Mouse (Mus musculus): ENCODE measurements around the gene A730049H05Rik.
A peak's percentile ranks its signal among the peaks of the same experiment; 100 is the strongest.

A730049H05Rik gene

DNA sequence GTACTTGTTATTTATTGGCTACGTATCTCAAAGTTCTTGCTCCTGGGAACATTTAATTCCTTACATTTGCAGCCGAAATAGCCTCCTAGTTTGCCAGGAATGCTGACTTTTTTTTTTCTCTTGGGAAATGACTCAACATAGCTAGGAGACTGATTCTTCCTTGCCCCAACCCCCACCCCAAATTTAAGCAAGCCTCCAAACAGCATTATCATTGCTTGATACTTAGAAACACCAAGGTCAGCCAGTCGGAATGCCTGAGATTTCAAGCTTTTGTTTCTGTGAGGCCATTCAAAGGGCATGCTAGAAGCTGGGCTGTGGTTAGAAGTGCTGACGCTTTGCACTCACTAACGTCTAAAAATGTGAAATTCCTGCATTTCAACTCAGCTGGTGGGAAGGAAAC, 11.1 kb downstream of the A730049H05Rik start:
- DNase-seq (ENCODE audit: low spot score), result no peak

DNA sequence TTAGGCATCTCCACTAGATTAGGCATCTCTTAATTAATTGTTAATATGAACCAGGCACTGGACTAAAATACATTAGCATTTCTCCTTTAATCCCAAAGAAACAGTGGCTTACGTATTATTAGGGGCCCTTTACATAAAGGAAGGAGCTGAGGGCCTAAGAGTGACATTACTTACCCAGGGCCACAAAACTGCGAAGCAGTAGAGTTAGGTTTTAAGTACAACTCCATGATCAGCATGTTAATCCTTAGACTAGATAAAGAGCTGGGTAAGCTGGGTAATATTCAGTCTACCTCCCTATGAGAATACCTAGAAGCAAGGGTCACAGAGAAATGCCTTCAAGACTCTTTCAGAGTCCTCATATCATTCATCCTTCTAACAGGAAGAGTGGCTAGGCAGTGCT, 12.9 kb downstream of the A730049H05Rik start:
- DNase-seq (ENCODE audit: low spot score), result no peak

DNA sequence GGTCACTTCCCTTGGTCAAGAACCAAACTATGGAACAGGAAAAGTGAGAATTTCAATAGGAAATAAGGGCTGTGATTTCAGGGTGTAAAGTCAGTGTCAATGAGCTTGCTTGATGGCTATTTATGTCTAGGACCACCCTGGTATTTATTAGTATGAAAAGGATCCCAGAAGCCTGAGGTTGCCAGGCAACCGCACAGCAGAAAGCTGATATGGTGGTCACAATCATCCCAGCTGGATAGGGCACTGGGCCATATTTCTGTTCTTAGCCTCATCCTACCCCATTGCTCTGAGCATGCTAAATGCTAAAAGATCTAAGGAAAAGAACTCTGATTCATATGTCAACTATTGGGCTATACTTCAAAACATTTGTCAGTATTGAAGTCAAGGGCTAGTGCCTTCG, 14.8 kb downstream of the A730049H05Rik start:
- no peak for DNase-seq (ENCODE audit: low spot score)

DNA sequence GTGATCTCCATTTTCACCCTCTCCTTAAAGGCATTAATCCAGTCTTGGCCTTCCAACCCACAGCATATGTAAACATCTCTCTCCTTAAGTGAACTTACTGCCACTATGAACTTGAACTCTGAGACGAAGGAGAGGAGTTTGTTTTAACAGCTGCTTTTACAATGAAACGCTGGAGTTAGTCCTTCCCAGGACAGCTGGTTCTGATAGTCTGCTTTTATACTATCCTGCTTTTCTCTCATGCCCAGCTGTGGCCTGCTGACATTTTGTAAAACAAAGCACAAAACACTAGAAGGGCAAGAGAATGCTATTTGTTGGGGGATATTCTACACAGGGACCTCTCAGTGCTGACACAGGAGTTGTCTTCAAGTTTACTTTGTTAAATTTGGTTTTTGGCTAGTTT, 25.7 kb downstream of the A730049H05Rik start:
- DNase-seq (ENCODE audit: low spot score), result no peak

DNA sequence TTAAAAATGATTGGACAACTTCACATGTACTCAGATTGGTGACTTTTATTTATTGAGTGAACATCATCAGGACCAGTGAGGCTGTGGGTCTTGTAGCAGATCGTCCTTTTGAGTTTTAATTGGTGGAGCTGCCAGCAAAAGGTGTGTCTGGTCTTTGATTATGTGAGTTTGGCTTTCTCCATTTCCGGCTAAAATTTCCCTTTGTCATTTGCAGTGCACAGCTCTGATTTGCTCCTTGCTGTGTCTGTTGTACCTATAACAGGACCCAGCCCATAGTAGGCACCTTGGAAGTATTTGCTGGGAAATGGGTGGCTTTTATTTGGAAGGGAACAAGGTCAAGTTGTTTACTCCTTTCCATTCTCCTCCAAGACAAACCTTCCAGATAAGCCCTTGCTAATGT, 27.2 kb downstream of the A730049H05Rik start:
- DNase-seq (ENCODE audit: low spot score), result no peak

DNA sequence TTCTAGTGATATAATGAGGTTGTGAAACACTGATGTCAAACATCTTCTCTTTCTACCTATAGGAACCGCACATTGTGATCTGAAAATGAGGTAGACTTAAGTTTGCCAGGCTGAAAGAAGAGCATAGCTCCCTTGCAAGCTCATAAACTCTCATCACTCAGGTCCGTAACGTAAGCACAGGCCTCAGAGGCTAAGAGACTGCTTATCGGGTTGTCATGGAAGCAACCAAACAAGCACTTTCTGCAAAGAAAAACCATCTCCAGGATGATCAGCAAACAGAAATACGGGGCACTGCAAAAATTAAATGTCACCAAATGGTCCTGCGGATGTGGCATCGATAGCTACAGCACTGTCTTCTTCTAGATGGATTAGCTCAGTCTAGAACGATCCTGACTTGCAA, 29.6 kb downstream of the A730049H05Rik start:
- DNase-seq (ENCODE audit: low spot score), result no peak

DNA sequence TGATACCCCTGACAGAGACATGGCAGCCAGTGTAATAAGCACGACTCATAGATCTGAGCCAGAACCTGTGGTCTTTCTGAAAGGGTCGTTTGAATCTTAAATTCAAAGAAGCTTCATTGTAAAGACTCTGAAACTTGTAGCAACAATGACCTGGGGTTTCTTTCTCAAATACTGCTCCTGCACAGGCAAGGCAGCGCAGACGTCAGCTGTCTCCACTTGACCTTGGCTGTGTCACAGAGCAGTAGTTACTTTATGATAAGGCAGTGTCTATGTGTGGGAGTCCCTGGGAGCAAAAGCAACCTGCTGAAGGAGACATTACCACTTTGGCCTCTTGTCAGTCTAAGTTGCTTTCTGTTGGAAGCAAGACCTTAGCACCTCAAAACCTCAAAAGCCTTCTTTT, 30.3 kb downstream of the A730049H05Rik start:
- DNase-seq (ENCODE audit: low spot score), result no peak

DNA sequence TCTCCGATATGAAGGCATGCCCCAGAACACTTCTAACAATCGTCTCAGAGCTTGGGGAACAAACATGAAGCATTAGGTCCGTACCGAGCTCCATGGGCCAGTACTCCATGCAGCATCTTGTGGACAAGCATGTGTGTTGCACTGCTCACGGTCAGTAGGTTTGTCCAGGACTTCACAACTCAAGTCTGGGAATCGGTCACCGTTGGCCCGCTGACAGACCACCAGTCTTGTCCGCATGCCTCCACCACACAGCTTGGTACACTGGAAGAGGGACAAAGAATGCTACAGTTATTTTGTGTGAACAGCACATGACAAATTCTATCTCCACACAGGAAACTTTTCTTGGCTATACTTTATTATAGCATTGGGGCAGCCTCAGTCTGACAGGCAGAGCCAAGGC, 32.9 kb downstream of the A730049H05Rik start:
- DNase-seq (ENCODE audit: low spot score), result no peak

DNA sequence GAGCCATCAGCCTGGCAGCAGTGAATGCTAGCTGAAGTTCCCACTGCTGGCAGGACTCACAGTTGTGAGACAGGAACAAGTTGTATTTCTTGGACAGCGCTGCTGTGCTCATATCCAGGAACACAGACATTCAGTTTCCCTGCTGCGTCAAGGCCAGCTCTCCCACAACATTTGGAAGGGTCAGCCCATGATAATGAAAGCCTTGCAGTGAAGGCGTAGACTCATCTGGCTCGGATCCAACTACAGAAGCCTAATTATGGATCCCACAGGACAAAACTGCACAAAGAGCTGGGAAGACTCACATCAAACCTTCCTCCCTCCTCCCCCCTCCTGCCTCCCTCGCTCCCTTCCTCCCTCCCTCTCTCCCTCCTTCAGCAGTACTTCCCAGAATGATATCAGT, 34.0 kb downstream of the A730049H05Rik start:
- DNase-seq (ENCODE audit: low spot score), result peak; percentile 72

DNA sequence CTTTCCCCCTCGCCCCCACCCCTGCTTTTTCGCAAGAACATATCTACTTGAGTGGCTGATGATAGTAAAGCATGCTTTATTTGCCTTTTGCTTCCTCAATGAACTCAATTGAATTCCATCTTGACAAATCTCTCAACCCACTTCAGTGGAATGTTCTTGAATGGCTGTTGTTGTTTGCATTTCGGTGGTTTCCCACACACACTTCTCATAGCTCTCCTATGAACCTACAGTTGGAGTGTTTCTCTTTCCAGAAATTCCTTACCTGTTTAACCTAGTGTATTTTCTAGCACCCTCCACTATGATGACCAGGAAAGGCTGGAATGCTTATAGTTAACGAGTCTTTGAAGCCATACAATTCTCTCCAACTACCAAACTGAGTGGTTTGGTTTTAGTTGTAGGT, 38.6 kb downstream of the A730049H05Rik start:
- no peak for DNase-seq (ENCODE audit: low spot score)

DNA sequence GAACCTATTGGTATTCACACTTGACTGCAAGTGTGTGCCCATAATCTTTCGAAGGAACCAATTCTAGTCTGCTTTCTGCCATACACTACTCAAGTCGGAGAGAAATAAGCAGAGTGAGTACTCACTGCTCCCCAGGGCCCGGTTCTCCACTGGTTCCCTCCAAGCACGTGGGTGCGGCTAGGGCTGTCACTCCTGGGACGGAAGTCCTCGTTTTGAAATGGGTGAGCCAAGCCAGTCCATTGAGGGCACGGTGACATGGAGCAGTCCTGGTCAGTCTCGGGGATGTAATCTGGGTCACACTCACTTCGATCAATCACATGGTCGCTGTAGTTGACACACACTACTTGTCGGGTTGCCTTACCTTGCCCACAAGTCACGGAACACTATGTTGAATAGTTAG, 41.5 kb downstream of the A730049H05Rik start:
- DNase-seq (ENCODE audit: low spot score), result no peak

DNA sequence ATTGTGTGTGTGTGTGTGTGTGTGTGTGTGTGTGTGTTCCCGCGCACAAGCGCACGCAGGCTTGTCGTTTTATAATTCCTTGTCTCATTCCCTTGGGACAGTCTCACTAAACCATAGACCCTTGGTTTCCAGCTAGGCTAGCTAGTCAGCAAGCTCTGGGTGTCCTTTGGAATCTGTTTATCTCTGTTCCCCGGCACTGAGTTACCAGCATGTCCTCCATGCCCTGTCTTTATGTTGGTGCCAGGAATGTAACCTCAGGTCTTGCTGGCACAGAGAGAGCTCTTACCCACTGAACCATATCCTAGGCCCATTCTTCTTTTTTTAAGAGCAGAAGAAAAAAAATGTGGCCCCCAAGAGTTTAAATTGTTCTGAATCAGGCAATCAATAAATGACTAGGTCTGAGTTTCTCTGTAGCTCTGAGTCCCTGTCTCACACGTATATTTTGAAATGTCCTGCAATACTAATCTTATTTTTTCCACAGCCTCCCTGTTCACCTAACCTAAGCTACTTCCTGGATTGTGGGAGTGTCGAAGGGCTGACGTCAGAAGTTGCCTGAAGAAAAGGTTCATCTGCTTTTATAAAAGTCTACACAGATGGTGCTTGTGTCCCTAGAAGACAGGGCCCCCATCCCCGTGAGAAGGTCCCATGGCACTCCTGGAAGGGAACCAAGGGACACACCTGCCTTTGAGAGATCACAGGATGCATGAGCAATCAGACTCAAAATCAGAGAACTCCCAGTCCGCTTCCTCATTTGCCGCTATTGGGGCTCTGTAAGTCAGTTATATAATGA, 42.6 kb downstream of the A730049H05Rik start:
- DNase-seq (ENCODE audit: low spot score), result no peak

DNA sequence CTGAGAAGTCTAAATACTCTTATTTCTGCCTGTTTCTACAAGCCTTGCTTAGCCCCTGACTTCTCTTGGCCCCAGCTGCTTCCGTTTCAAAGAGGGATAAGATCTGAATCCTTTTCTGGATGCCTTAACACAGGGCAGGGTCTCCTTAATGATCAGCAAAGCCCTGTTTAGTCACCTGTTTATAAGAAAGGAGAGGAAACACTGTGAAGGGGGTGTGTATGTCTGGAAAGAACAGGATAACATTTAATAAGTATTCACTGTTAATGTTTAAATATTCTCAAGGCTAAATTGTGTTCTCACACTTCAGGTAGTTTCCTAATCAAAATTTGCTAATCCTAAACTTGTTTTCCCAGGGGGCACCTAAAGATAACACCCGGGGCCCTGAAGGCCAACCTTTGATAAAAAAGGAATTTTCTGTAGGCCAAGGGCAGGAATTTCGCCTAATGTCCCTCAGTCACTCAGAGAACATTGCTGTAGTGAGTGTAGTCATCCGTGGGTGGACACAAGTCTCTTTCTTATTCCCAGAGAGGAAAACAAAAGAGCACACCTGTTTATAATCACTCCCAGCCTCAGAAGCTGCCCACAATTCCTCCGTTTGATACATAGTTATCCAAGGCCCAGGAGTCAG, 44.1 kb downstream of the A730049H05Rik start:
- DNase-seq (ENCODE audit: low spot score), result no peak

DNA sequence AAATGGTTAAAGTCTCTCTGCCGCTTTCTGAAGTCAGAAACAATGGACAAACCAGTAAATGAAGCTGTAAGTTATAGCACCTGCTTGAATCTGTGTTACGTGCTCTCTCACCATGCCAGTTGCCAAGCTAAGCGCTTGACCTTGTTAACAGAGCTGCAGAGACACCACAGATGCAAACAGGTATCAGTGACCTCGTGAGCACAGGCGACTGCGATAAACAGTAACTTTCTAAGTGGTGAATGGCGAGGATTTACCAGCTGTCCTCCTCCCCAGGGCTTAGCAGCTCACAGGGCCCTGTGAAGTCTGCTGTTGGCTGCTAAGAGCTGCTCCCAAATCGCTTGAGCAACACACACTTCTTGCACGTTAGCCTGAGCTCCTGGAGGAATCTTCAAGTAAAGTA, 46.3 kb downstream of the A730049H05Rik start:
- no peak for DNase-seq (ENCODE audit: low spot score)

DNA sequence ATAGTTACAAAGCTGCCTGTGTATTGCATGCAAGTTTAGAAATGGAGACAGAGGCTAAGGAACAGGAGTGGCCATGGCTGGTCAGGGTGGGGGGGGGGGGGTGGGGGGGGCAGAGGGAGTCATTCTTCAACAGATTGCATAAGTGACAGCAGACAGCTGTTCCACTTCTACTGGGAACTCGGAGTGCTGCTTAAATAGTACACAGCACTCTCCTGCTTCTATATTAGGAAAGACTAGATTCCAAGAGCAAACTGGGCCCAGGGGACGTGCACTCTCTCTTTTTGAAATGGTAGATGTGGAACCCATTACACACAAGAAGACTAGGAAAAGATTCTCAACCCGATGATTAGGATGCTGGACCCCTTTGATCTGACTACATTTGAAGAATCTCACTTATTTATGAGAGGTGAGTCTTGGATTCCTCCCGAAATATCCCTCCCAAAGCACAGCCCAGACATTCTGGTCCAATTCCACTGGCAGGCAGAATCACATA, 52.9 kb downstream of the A730049H05Rik start, which contains the start of gene Gm15737:
Gene Gm15737, plus strand, starts transcription at position 269 of the 493 bp plus-strand sequence.
- no peak for DNase-seq (ENCODE audit: low spot score)

DNA sequence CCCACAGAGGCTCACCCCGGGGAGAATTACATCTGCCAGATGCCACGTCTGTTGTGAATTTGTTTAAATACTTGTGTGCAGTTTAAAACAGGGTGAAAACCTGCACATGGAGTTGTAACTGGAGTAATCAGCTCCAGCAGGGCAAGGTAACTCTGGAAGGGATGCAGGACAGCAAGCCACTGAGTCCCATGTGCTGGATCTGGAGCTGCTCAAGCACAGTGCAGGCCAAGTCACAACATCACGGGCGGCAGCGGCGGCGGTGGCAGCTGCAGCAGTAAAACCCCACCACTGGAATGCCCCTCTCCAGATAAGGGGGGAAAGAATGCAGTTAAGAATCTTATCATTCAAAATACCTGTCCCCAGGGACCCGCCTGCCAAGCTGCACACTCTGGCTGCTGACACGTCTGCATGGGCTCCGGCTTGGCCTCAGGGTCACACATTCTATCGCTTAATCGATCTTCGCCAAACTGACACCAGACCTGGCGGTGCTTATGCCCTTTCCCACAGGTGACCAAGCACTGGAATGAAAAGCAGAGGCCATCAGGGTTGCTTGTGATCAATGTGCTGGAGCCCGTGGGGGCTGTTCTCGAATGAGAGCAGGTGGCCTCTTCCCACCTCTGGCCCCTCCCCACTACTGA, 53.4 kb downstream of the A730049H05Rik start:
- no peak for DNase-seq (ENCODE audit: low spot score)

DNA sequence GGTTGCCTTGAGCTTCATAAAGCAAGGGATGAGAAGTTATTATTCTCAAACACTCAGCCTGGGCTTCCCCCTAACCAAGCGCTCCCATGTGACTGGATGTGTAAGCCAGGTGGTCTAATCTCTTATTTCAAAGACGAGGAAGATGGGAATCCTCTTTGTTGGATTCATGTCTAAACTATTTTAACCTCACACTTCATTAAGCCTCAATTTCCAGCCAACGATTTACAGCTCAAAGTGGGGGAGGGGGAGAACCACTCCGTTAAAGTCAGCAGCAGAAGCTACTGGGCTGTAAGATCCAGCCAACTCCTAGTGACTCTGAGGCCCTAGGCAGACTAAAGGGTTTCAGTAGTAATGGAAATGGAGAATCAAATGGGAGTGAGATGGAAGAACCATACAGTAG, 55.5 kb downstream of the A730049H05Rik start:
- no peak for DNase-seq (ENCODE audit: low spot score)

DNA sequence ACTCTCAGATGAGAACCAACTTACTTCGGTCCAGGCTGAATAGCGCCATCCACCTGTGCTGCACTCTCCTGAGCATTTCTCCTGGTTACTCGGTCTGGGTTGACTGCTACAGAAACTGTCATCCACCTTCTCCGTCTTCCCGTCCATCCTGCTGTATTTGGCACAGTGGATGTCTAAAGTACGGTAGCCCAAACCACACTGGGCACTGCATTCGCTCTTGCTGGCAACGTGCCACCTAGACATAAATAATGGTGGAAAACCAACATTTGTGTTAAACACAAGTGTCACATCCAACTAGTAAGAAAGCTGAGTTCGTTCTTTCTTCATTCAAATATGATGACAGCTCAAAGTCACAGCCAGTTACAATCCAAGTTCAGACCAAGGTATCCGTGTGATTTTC, 56.5 kb downstream of the A730049H05Rik start:
- DNase-seq (ENCODE audit: low spot score), result no peak

DNA sequence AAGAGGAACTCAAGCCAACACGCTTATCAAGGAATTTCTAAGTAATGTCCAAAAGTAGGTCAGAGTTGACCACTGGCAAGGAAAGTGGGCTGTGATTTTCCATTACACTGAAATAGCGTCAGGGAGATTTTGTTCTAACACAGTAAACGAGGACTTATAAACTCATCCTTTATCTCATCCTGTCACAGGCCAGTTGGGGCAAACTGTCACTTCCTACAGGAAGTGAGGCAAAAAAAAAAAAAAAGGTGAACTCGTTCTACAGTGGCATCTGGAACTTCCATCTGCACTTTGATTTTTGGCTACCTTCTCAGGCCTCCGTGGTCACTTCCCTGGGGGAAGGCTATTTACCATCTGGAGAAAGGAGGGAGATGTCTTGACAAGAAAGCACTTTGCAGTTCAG, 58.6 kb downstream of the A730049H05Rik start:
- no peak for DNase-seq (ENCODE audit: low spot score)

DNA sequence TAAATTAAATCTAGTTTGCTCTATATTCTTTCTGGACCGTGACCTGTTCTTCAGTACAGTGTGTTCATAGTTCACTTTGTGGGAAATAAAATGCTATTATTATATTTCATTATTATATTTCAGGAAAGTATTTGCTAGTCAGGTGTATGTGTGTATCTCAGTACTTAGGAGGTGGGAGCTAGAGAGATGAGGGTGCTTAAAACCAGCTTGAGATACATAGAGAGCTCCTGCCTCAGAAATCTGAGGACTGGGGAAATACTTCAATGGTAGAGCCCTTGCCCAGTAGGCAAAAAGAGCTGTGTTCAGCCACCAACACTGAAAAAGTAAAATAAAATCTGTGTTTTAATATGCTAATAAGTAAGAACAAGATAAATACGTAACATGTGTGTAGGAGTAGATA, 59.1 kb downstream of the A730049H05Rik start:
- no peak for DNase-seq (ENCODE audit: low spot score)

DNA sequence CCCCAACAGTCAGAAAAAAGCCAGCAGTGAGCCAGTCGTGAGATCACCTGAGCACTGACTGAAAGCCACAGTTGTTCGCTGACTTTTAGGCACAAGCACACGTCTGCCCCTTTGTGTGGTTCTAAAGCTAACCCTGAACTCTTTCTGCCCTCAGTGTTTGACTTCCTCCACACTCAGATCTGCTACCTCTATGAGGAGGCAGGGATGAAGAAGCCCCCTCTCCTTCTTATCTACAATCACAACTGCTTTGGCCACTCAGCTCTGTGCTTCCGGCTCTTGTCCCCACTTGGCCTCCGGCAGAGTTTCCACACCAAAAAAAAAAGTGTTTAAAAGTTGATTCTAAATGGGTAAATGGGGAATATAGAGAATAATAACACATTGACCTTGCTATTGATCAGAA, 59.8 kb downstream of the A730049H05Rik start:
- DNase-seq (ENCODE audit: low spot score), result no peak

DNA sequence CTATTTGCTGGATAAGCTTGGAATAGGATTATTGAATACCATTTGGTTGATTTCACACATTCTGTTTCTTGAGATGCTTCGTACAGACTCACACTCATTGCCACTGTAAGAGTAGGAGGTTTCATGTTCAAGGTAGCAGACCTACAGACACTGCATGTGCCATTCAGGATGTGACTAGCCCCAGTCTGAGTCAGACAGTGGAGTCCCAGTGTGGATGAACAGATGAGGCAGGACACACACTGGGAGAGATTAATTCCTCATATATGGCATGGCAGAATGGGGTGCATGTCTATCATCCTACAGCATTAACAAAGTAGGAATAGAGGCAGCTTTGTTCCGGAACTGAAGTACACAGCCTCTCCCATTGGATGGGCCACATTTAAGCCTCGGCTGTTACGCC, 61.0 kb downstream of the A730049H05Rik start:
- no peak for DNase-seq (ENCODE audit: low spot score)

DNA sequence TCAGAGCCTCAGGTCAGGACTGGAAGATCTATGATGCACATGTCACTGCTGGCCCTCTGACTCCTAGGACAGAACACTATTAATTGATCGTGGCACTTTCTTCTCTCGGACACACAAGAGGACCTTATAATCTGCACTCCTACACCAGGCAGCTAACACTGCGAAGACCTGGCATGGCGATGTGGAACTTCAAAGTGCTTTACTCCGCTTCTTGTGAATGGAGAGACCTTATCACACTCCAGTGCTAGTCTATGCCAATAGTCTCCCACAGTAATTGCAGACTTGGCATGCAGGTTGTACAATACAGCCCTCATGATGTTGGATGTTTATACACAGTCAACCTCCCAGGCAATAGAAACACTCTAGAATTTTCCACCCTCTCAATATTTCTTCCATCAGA, 62.5 kb downstream of the A730049H05Rik start:
- no peak for DNase-seq (ENCODE audit: low spot score)

Measured in MN1 (cell line).